Mouse (Mus musculus) heart, postnatal 14 days (tissue): ENCODE data around the gene 1700025G04Rik. TPM values are rescaled to one million over a fixed set of nuclear protein-coding genes. Genes with fewer than 3 reads are reported as not detected.

Source experiments
- DNase-seq, 2 experiments: peaks; one replicate each; pipeline ENCODE4 v3.0.0; 2021 to 2022
- intact Hi-C: fragments of 180-260 bp; cut with DNase I; formaldehyde crosslinking; loops from one replicate; pipeline ENCODE4 v1.15.1; 2025
- long read RNA-seq, 2 experiments: library from polyadenylated mRNA; stranded (forward); transcript quantifications; one replicate each; pipeline ENCODE4 v2.0.0; 2021
- total RNA-seq, 2 experiments: library from RNA; stranded (reverse); gene quantifications; 2 replicates each; pipeline ENCODE4 v1.2.3; 2021

The 1700025G04Rik gene
- 10 to 100 TPM; 41.5 to 44.4 TPM for total RNA-seq
- long read RNA-seq, experiment 1, full-length matches to known transcripts: 25 of 33 reads
- long read RNA-seq, experiment 1, partial matches to known transcripts: 2 of 33 reads
- long read RNA-seq, experiment 1, other reads (novel, unspliced or antisense): 6 of 33 reads
- long read RNA-seq, experiment 2, full-length matches to known transcripts: 31 of 35 reads
- long read RNA-seq, experiment 2, partial matches to known transcripts: 1 of 35 reads
- long read RNA-seq, experiment 2, other reads (novel, unspliced or antisense): 3 of 35 reads

- DNase-seq: peak; percentile 91 to 95
- intact Hi-C loops: loop anchor here (2.0 to 5.0 kb wide), 2 partner anchors 41 to 277 kb away; no protein-coding TSS in a partner anchor
These were observed at the start of gene 1700025G04Rik for GRCm38 (mm10) chr1:152090018-152090553. 1700025G04Rik (minus strand) TSS chr1:152090125.

DNA sequence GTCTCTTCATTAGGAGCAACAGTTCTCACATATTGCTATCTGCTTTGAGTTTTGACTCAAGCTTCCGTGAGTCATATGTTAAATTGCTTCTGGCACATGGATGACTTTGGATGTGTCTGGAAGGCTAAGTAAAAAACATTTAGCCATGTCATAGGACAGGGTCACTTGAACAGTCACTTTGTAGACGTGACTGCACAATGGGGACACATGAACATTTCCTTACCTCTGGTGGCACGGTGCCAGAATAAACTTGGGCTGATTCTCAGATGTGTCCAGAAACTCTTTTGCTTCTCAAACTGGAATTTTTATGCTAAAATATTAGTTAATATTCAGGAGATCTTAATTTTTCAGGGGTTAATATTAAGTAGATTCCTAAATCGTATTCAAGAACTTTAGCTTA lies 49.6 kb upstream of the 1700025G04Rik start:
- intact Hi-C loops: no loop called here

DNA sequence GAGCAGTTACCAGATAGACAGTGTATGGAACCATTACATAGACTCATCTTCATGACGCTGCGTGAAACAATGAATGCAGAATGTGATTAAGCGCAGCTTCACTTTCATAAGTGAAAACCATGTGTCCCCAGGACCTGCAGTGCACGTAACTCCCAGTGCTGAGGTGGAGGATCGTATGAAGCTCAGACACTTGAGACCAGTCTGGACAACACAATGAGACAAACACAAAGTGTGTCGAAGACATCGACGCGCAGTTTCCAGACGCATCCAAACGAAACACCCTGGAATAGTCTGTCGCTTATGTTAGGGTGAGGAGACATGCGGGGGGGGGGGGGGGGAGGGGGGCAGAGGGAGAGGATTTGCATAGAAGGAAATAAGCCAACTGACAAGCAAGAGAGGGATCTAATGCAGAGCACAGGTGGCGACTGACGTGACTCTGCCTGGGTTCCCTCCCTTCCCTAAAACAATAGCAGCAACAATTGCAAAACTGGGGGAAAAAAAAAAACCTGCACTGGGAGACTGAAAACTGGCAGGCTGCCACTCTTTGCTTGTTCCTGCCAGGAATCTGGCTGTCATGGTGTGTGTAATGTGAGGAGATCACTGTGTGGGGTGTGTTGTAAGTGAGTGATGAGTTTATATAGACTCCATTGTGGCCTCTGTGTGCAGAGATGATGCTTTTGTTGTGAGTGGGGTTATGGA lies 40.3 kb upstream of the 1700025G04Rik start:
- intact Hi-C loops: loop anchor here (2.0 kb wide), 1 partner anchor 39 kb away; the partner anchor contains the start of gene 1700025G04Rik
- peak; percentile 76 to 77 for DNase-seq

More for the DNA sequence above, 49.6 kb upstream of the 1700025G04Rik start:
- DNase-seq: peak; percentile 28

- intact Hi-C loops: no loop called here
- DNase-seq: no peak
These were observed 35.5 kb upstream of the 1700025G04Rik start for GRCm38 (mm10) chr1:152125451-152125850.

DNA sequence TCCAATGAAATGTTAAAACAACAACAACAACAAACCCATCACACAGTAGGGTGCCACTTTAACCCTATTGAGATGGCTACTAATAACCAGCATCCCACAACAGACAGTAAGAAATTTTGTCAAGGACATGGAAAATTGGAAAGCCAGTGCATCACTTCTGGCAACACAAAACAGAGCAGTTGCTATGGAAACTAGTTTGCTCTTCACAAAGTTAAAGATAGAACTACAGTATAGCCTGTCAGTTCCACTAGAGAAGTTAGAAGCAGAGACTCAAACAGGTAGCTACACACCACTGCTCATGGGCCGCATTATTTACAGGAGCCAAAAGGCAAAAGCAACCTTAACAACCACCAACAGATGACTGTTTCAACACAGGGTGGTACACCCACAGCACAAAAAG lies 20.2 kb upstream of the 1700025G04Rik start:
- intact Hi-C loops: no loop called here
- DNase-seq: no peak

DNA sequence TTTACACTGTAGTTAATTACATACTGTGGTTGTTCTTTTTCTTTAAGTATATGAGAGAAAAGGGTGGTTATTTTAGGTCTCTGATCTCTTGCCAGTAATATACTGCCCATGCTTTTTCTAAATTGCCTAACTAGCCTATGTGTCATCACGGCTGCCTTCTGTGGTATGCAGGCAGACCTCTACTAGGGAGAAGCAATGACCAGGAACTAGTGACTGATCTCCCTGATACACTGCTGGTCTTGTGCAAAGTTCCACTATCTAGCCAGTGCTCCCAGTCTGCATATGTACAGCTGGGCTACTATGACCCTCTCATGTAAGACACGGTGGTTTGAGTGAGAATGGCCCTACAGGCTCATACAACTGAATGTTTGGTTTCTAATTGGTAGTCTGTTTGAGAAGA lies 16.2 kb upstream of the 1700025G04Rik start:
- intact Hi-C loops: no loop called here
- DNase-seq: no peak

DNA sequence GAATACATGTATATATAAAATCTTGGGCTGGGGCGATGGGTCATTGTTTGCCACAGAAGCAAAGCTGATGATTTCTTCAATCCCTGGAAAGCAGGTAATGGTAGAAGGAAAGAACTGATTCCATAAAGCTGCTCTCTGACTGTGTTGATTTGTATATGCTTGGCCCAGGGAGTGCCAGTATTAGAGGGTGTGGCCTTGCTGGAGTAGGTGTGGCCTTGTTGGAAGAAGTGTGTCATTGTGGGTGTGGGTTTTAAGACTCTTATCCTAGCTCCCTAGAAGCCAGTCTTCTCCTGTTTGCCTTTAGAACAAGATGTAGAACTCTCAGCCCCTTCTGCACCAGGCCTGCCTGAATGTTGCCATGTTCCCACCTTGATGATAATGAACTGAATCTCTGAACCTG lies 15.3 kb upstream of the 1700025G04Rik start:
- intact Hi-C loops: no loop called here
- DNase-seq: no peak

DNA sequence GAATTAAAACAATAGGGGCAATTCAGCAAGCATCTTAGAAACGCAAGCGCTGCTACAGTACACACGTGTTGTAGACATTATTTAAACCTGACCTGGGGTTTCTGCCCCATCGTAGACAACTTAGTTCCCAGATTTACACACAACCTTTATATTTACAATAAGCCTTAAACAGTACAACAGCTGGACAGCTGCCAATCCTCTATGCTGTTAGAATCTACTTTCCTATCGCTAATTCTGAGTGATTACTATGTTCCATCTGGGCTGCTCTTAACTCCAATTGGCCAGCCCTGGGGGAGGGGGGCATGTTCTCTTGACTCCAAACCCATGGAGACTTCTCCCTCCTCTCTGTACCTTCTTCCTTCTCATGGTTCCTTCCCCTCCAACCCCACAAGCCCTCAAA lies 11.8 kb upstream of the 1700025G04Rik start:
- no peak for DNase-seq
- intact Hi-C loops: no loop called here

GRCm38 (mm10) chr1:152096045-152096444 lies 6.1 kb upstream of the 1700025G04Rik start:
- intact Hi-C loops: no loop called here
- no peak for DNase-seq

DNA sequence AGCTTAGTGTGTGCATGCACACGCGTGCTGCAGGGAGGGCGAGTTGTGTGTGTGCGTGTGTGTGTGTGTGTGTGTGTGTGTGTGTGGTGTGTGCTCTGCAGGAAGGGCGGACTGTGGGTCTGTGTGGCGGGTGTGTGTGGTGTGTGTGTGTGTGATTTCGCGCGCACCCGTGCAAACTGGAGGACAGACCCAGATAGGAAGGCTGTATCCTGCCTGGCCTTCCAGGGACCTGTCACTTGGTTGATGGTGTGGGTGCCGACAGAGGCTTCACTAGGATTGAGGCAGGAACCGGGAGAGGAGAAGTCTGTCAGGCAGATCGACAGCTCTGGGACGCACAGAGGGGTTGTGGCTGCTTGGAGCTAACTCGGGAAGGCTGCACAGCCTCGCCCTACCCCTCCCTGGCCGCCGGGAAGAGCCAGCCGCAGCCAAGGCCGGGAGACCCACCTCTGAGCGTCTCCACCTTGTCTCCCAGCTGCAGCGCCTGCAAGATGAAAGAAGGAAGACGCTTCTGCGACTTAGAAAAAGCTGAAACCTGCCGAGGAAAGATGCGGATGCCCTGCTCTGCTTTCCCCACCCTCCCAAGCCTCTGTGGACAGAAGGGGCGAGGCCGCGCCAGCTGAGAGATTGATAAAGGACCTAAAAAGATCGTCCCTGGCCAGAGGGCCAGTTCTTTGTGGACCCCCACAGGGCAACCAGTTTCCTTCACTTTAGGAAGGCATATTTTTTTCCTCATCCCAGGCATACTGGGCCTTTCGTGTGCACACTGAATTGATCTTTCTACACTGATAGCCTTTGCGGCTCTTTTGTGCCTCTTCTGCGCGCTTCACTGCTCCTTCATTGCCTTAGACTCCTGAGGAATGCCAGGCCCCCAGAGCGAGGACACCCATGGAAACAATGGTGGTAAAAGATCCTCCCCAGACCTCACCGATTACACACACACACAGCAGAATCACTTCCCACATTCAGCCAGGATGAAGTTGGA lies 930 bp upstream of the 1700025G04Rik start:
- intact Hi-C loops: loop anchor here (2.0 to 5.0 kb wide), 2 partner anchors 40 to 276 kb away; no protein-coding TSS in a partner anchor
- peak; percentile 57 to 62 for DNase-seq

DNA sequence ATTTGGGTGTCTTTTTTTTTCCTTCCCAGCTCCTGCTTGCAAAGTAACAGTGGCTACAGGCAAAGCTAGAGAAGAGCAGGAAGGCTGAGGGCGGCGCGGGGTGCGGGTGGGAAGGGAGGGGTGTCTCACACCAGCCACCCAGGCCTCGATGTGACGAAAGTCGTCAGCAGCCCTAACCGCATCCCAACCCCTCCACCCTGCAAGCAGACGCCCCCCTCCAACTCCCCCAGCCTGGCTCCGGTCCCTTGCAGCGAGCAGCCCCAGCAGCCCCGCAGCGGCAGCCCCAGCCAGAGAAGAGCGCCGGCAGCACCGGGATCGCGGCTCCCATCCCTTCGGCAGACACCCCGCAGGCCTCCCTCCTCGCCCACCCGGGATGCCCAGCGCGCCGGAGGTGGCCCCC lies 399 bp downstream of the 1700025G04Rik start:
- intact Hi-C loops: loop anchor here (5.0 kb wide), 4 partner anchors 72 to 267 kb away; no protein-coding TSS in a partner anchor
- DNase-seq: peak; percentile 52 to 53

- DNase-seq: peak; percentile 45 to 48
- intact Hi-C loops: loop anchor here (5.0 kb wide), 4 partner anchors 72 to 267 kb away; no protein-coding TSS in a partner anchor
These were observed 1.0 kb downstream of the 1700025G04Rik start for GRCm38 (mm10) chr1:152088791-152089401.

GRCm38 (mm10) chr1:152088030-152088429 lies 1.9 kb downstream of the 1700025G04Rik start:
- intact Hi-C loops: loop anchor here (5.0 kb wide), 4 partner anchors 71 to 266 kb away; no protein-coding TSS in a partner anchor
- DNase-seq: no peak

- intact Hi-C loops: loop anchor here (5.0 kb wide), 4 partner anchors 70 to 265 kb away; no protein-coding TSS in a partner anchor
- DNase-seq: no peak
These were observed 3.0 kb downstream of the 1700025G04Rik start for GRCm38 (mm10) chr1:152086951-152087350.

DNA sequence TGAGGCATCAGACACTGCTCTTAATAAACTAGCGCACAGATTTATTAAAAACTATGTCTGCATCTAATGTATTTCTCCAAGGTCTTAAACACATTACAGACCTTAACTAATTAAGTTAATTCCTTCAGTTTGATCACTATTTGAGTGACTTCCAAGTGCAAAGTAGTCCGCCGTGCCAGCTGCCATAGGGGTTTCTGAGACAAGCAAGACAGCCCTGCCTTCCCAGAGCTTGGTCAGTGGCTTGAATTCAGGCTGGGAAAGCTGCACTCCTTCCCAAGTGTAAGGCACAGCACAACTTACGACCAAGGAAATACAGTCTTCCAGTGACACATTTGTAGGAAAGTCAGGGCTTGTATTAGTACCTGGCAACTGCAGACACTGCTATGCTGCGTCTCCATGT lies 4.4 kb downstream of the 1700025G04Rik start:
- no peak for DNase-seq
- intact Hi-C loops: loop anchor here (5.0 kb wide), 4 partner anchors 68 to 263 kb away; no protein-coding TSS in a partner anchor

- intact Hi-C loops: loop anchor here (5.0 kb wide), 4 partner anchors 67 to 262 kb away; no protein-coding TSS in a partner anchor
- DNase-seq: peak; percentile 63 to 72
These were observed 5.1 kb downstream of the 1700025G04Rik start for GRCm38 (mm10) chr1:152084638-152085345.

- DNase-seq: no peak
- intact Hi-C loops: no loop called here
These were observed 7.8 kb downstream of the 1700025G04Rik start for GRCm38 (mm10) chr1:152081954-152082711.

GRCm38 (mm10) chr1:152081121-152081520 lies 8.8 kb downstream of the 1700025G04Rik start:
- intact Hi-C loops: no loop called here
- DNase-seq: no peak
